Mouse (Mus musculus) cerebellum, postnatal 4 days (tissue): ENCODE results near the gene Sugct.
"Not testable (repeated sequence)": the region's sequence is repeated elsewhere in the genome, so short reads cannot be mapped to it uniquely, and the experiment has no call there.

ENCODE experiments used
- DNase-seq, 2 experiments: peaks; one replicate each; pipeline ENCODE4 v3.0.0; 2022; ENCODE audit warnings: low spot score in 2 of 2, mixed read lengths in 1 of 2

Sugct gene

GRCm38 (mm10) chr13:17604670-17605069 is 90.7 kb downstream of the Sugct start:
- DNase-seq, result no peak

DNA sequence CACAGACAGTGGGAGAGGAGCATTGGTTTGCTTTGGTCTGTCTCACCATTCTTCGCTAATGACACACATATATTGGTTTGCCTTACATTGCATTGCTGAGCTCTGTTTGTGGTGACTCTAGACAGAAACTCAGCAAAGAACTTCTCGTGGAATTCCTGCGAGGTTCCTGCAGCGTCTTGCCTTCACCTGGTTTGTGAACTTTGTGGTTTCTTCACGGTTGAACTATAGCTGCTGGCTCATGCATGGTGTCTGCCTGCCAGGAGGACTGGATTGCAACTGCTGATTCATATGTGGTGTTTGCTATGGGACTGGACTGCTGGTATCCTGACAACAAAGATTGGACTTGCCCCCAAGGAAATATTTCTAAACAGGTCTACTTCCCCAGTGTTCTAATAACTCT is 91.6 kb downstream of the Sugct start:
- no peak for DNase-seq

DNA sequence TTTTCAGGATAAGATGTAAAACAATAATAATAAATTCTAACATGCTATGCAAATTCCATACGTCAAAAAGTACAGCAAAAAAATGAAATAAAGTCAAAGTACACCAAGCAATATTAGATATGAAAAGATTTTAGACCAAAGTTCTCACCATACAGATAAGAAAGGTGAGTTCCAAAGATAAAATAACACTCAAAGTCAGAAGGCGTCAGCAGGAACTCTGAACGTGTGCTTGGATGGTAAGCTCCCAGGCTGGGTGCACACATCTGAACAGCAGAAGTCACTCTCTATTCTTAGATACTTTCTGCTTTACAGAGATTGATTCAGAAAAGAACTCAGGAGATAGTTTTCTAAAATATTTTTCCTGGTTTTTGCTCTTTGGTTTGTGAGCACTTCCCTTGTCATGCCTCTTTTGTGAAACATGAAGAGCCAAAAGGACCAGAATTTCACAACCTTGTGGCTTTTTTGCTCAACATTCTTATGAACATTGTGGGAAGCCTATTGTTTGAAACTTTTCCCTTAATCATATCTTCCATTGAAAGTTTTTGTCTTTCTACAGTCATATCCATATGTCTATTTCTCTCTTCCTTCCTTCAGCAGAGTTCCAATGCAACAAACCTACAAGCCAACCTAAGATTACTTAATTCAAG is 110.0 kb downstream of the Sugct start:
- DNase-seq, result no peak

- peak in 1 of 2 experiments; percentile 10 for DNase-seq
Observed at GRCm38 (mm10) chr13:17584804-17585203, 110.5 kb downstream of the Sugct start.

GRCm38 (mm10) chr13:17581684-17582083 is 113.7 kb downstream of the Sugct start:
- no peak for DNase-seq

GRCm38 (mm10) chr13:17559357-17559756 is 136.0 kb downstream of the Sugct start:
- no peak for DNase-seq

GRCm38 (mm10) chr13:17536341-17536740 is 159.0 kb downstream of the Sugct start:
- DNase-seq, result no peak

- no peak for DNase-seq
Observed at GRCm38 (mm10) chr13:17534871-17535270, 160.5 kb downstream of the Sugct start.

- no peak for DNase-seq
Observed at GRCm38 (mm10) chr13:17534469-17534868, 160.9 kb downstream of the Sugct start.

GRCm38 (mm10) chr13:17511184-17511778 is 184.1 kb downstream of the Sugct start:
- DNase-seq, result no peak

- no peak for DNase-seq
Observed at GRCm38 (mm10) chr13:17494936-17495335, 200.4 kb downstream of the Sugct start.

- no peak for DNase-seq
Observed at GRCm38 (mm10) chr13:17494056-17494574, 201.2 kb downstream of the Sugct start.

DNA sequence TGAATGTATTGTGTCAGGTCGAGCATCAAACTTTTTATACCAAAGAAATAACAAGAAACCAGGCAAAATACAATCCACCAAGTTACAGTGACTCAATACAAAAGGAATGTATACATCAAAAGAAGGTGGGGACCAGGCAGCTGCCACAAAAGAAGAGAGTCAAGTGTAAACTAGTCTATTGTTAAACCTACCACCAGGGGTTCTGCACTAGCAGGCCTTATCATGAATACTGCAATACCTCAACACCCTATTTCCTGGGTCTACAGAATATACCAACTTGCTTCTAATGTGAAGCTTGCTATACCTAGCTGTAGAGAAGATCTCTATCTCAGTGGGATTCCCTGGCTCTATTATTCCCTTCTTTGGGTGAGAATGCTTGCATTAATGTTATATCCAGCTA is 237.4 kb downstream of the Sugct start:
- DNase-seq, result not testable (repeated sequence)

- peak in 1 of 2 experiments; percentile 12 for DNase-seq
Observed at GRCm38 (mm10) chr13:17432139-17432916, 263.0 kb downstream of the Sugct start.

- DNase-seq, result no peak
Observed at GRCm38 (mm10) chr13:17421875-17422274, 273.5 kb downstream of the Sugct start.

DNA sequence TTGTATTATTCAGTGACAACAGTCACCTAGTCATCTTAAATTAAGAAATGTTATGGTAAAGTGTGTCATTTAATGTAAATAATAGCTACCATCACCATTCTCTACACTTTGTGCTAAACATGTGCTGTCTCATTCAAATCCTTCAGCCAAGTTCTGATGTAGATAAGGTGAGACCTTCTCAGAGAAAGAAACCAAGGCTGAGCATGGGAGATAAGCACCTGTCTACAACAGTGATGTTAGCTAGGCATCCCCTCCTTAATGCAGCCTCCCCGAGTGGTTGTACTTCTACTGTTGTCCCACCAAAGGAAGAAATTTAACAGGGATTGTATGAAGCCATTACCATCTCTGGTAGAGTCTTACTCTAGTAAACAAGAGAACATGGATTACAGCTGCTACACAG is 274.8 kb downstream of the Sugct start:
- DNase-seq, result no peak

GRCm38 (mm10) chr13:17342836-17343235 is 352.5 kb downstream of the Sugct start:
- DNase-seq, result peak in 1 of 2 experiments; percentile 25

DNA sequence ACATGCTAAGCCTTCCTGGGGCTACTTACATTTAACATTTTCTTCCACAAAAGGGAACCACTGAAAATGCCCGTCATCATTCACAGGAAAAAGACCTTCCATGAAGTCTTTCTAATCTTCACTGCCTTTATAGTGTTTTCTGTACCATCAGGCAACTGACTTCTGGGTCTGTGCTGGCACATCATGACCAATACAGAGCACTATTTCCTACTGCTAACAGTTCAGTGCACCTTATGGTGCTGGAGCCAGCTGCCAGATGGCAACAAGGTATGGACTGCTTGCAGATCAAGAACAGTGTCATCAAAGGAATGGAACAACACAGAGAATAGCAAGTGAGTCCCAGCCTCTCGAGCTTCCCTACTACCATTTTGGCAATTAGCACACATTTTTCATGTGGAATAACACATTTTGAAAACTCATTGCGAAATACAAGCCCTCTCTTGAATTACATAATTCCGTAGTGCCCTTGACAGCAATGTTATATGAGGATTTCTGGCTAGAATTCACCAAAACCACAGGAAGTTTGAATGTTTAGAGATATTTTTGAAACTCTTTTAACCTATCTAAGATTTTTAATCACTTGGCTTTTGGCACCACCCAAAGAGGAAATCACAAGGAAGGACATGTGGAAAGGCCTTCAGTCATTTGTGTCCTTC is 359.3 kb downstream of the Sugct start:
- DNase-seq, result no peak

GRCm38 (mm10) chr13:17326863-17327262 is 368.5 kb downstream of the Sugct start:
- no peak for DNase-seq

- no peak for DNase-seq
Observed at GRCm38 (mm10) chr13:17301590-17301989, 393.8 kb downstream of the Sugct start.

DNA sequence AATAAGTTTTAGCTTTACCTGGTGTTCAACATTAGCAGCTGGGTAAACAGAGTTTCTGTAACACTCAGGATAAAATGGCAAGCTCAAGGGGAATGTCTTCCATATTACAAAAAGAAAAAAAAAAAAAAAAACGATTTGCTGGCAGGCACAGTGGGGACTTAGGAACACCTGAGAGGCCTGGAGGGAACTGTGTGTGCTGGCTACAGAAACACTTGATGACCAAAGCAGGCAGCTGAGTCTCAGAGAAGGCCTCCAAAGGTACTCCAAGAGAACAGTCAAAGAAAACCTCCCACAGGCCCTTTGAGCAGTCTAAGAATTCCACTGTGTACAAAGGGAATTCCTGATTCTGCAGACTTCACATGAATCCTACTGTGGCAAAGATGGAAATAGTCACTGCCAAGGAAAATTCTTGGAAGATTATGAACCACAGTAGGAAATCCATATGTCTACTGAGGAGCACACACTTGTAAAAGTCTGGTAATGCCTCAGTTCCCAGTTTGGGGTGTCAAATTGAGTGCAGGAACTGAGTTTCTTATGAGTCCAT is 397.8 kb downstream of the Sugct start:
- no peak for DNase-seq

DNA sequence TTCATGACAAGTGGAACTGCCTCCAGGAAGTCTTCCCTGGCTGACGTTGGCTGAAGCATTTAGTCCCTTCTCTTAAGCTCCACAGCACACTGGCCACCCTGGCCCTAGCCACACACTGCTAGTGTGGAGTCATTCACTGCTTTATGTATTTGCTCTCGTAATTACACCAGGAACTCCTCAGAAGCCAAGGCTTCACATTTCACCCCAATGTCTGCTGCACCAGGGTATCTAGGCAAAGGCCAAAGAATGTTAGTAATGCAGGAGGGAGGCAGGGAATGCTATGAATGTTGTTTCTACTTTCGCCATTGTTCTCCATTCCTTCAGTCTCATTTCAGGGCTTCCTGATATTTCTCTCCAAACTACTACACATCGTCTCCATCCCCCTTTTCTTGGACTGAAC is 398.4 kb downstream of the Sugct start:
- no peak for DNase-seq
